Mouse (Mus musculus) monocyte, adult 5-6 weeks (primary cell): ENCODE results near the gene Nmnat3. TPM values are rescaled to one million over a fixed set of nuclear protein-coding genes. Genes with fewer than 3 reads are reported as not detected.

ENCODE experiments used
- ATAC-seq: fragments of 153-309, 156-312 bp; replicated peaks from 2 replicates; pipeline ENCODE4 v1.8.0; 2017; ENCODE audit warnings: mild to moderate bottlenecking; ENCODE audit not compliant: low TSS enrichment, insufficient number of reproducible peaks, severe bottlenecking, poor library complexity, low FRiP score
- total RNA-seq: library from RNA; stranded (forward); fragments of 200-1000, 200-491, 200-594 nt; gene quantifications from 3 replicates; pipeline ENCODE4 v1.2.3, GENCODE M21; 2017

Gene Nmnat3
- total RNA-seq, 1 experiment from 2014 or later: 7.2 TPM

DNA sequence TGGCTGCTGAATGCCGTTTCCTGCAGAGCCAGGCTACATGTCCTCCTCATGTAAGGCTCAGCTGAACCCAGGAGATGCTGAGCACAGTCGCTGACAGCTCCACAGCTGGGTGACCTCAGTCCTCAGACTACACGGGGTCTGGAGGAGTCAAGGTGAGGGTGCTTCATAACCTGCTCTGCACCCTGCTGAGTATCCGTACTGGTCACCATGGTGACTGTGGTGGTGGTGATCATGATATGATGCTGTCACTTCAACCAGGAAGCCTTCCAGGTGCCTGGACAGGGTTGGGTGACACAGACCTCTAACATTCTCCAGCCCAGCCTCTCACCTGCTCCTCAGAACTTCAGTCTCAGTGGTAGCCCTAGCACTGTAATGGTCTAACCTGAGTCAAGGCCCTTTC lies 150.6 kb downstream of the Nmnat3 start:
- ATAC-seq: no peak

DNA sequence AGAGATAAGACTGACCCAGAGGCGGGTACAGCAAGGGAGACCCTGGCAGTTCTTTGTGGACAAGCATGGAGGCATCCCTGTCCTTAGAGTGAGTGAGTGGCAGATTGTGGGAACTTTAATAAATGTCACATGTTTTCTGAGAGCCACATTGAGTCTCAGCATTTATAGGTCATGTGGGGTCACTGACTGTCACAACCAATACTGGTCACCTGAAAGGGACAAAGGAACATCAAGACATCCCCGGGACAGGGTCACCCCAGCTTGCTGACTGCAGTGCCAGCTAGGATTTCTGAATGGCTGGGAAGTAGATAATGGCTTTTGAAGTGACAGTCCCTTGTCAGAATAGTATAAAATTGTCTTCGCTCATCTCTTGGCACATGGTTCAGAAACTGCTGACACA lies 151.9 kb downstream of the Nmnat3 start:
- ATAC-seq: no peak

- ATAC-seq: no peak
These were observed 155.4 kb downstream of the Nmnat3 start for GRCm38 (mm10) chr9:98442638-98443037.

GRCm38 (mm10) chr9:98445359-98446149 lies 158.3 kb downstream of the Nmnat3 start:
- ATAC-seq: no peak

DNA sequence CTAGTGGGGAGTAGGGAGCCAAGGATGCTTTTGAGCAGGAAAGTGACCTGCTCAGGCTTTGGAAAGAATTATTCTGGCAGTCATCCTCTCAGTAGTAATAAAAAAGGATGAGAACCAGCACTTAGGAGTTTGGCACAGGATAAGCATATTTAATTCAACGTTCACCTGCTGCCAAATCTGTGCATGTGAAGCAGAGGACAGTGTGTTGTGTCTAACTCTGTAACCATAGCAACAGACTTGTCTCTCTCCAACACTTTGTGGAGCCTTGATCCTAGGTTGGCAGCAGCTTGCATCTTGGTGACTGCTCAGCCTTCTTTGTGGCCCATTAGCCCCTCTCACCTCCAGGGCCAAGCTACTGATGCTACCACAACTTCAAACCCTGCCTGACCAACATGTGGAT lies 163.7 kb downstream of the Nmnat3 start:
- ATAC-seq: no peak

GRCm38 (mm10) chr9:98466709-98467108 lies 179.5 kb downstream of the Nmnat3 start:
- ATAC-seq: no peak

Other genes with a start within 250 kb of the Nmnat3 start
- gene Rbp1, start 135.5 kb downstream of the Nmnat3 start, total RNA-seq: not detected in 3 replicates
- not detected in 3 replicates for gene Rbp2, start 198.7 kb downstream of the Nmnat3 start, total RNA-seq